Mouse (Mus musculus) liver, embryonic 14.5 days (tissue): ENCODE data around the gene Limd2.

Source experiments
- CTCF ChIP-seq: IDR thresholded peaks from 2 replicates; pipeline ENCODE4 v1.5.1; 2016; ENCODE audit warnings: antibody characterized with exemption, low read depth, control low read depth
- EP300 ChIP-seq: IDR thresholded peaks from 2 replicates; pipeline ENCODE4 v1.6.1; 2016; ENCODE audit warnings: antibody characterized with exemption, low read depth

- TF ChIP-seq CTCF (no peak), EP300 (no peak)
Observed at GRCm38 (mm10) chr11:106173228-106173627, 12.6 kb upstream of the Limd2 start.
